Mouse (Mus musculus) intestine, postnatal 0 days (tissue): Measurements from ENCODE around the gene Tas2r144. TPM values are rescaled to one million over a fixed set of nuclear protein-coding genes. Genes with fewer than 3 reads are reported as not detected.
A peak's percentile ranks its signal among the peaks of the same experiment; 100 is the strongest.

Source experiments
- ATAC-seq: fragments of 200-750 bp; cut with Nextera tagmentation; 2 replicates; pipeline ENCODE4 v1.8.0; 2017; ENCODE audit warnings: mild to moderate bottlenecking, moderate TSS enrichment, moderate library complexity
- H3K27ac ChIP-seq: fragments of 300-500 bp; sonication (generic); 2 replicates; pipeline ENCODE4 v1.5.1; 2014; ENCODE audit warnings: mild to moderate bottlenecking, low read depth, low read length, moderate library complexity
- H3K27me3 ChIP-seq: fragments of 300-500 bp; sonication (generic); replicated peaks from 2 replicates; pipeline ENCODE4 v1.6.1; 2014; ENCODE audit warnings: low read length, mixed read lengths; ENCODE audit not compliant: control insufficient read depth, insufficient read depth
- H3K36me3 ChIP-seq: fragments of 300-500 bp; sonication (generic); 2 replicates; pipeline ENCODE4 v1.6.1; 2014; ENCODE audit warnings: mild to moderate bottlenecking, moderate library complexity; ENCODE audit not compliant: control insufficient read depth, insufficient read depth
- H3K4me1 ChIP-seq: fragments of 300-500 bp; sonication (generic); replicated peaks from 2 replicates; pipeline ENCODE4 v1.6.1; 2014; ENCODE audit warnings: antibody characterized with exemption, low read length, mixed read lengths; ENCODE audit not compliant: control insufficient read depth, insufficient read depth
- H3K4me2 ChIP-seq: fragments of 300-500 bp; sonication (generic); replicated peaks from 2 replicates; pipeline ENCODE4 v1.6.1; 2014; ENCODE audit warnings: low read depth, mild to moderate bottlenecking, moderate library complexity
- H3K4me3 ChIP-seq: fragments of 300-500 bp; sonication (generic); 2 replicates; pipeline ENCODE4 v1.5.1; 2014; ENCODE audit warnings: low read depth, low read length
- H3K9ac ChIP-seq: fragments of 300-500 bp; sonication (generic); 2 replicates; pipeline ENCODE4 v1.6.1; 2014; ENCODE audit warnings: mild to moderate bottlenecking, low read depth, low read length
- H3K9me3 ChIP-seq: fragments of 300-500 bp; sonication (generic); 2 replicates; pipeline ENCODE4 v1.6.1; 2016; ENCODE audit warnings: mixed run types; ENCODE audit not compliant: control insufficient read depth
- CTCF ChIP-seq: sonication (generic); IDR thresholded peaks from 2 replicates; pipeline ENCODE4 v1.5.1; 2016; ENCODE audit warnings: low read depth, mild to moderate bottlenecking, control low read depth, antibody characterized with exemption, moderate library complexity
- WGBS: fragments of 180-500 bp; shearing (Covaris S2); extraction: QIAGEN DNeasy Blood & Tissue Kit; methylation state at CpG from one replicate; pipeline ENCODE4 v1.1.7; 2014; 5-methylcytosine and 5-hydroxymethylcytosine counted together
- polyA plus RNA-seq: library from polyadenylated mRNA; unstranded; fragments of >200 nt; fragmentation: Nextera tagmentation; extraction: Ambion mirVana; gene quantifications from 2 replicates; pipeline ENCODE4 v1.2.1, GENCODE M21; 2015

The Tas2r144 gene
- polyA plus RNA-seq, 1 experiment from 2014 or later: not detected

- Histone ChIP-seq H3K36me3 (no peaks in the 10 kb centered on the region), H3K4me3 (no peak overlapping the region), H3K4me2 (no peak overlapping the region), H3K9me3 (no peaks in the 10 kb centered on the region), H3K27me3 (no peaks in the 10 kb centered on the region), H3K4me1 (no peaks in the 10 kb centered on the region; the same call in 1 of the 2 replicates), H3K9ac (no peak overlapping the region), H3K27ac (no peak overlapping the region)
- WGBS: 23% methylated on average over 6 of the region's 6 CpGs
- TF ChIP-seq CTCF: no peak
- ATAC-seq: no peak
Observed at GRCm38 (mm10) chr6:42260430-42260829, 45.3 kb downstream of the Tas2r144 start.

GRCm38 (mm10) chr6:42261524-42262170, 46.5 kb downstream of the Tas2r144 start, which contains the start of gene Tmem139:
Tmem139 (plus strand) TSS chr6:42261970.
- no peaks in the 10 kb centered on the region for H3K36me3 ChIP-seq
- WGBS: 5% methylated on average over 20 of the region's 20 CpGs

GRCm38 (mm10) chr6:42264626-42265312, 49.6 kb downstream of the Tas2r144 start, which contains the start of gene Casp2:
Casp2 (plus strand) TSS chr6:42264985.
- WGBS: under 1% methylated on average over 48 of the region's 51 CpGs
- ATAC-seq: peak; percentile 96
- no peaks in the 10 kb centered on the region for H3K9me3 ChIP-seq

More at GRCm38 (mm10) chr6:42261524-42262170, 46.5 kb downstream of the Tas2r144 start, which contains the start of gene Tmem139:
- no peaks in the 10 kb centered on the region for H3K9me3 ChIP-seq
- H3K27ac ChIP-seq: peak within 1 kb of the TSS; percentile 73
- no peak for TF ChIP-seq CTCF
- peak; percentile 40 for ATAC-seq
- H3K9ac ChIP-seq: peak within 1 kb of the TSS; percentile 45
- H3K4me1 ChIP-seq: no peaks in the 10 kb centered on the region; the same call in 1 of the 2 replicates
- no peaks in the 10 kb centered on the region for H3K27me3 ChIP-seq
- peak within 1 kb of the TSS; percentile 62 for H3K4me2 ChIP-seq
- peak within 1 kb of the TSS; percentile 34 for H3K4me3 ChIP-seq

More at GRCm38 (mm10) chr6:42264626-42265312, 49.6 kb downstream of the Tas2r144 start, which contains the start of gene Casp2:
- H3K27me3 ChIP-seq: no peaks in the 10 kb centered on the region
- H3K4me2 ChIP-seq: peak within 1 kb of the TSS; percentile 72
- peak within 1 kb of the TSS; percentile 92 for H3K27ac ChIP-seq
- no peaks in the 10 kb centered on the region for H3K4me1 ChIP-seq
- H3K36me3 ChIP-seq: peaks cover 21% of the 10 kb centered on the region
- H3K4me3 ChIP-seq: peak within 1 kb of the TSS; percentile 66
- peak; percentile 98 for TF ChIP-seq CTCF
- H3K9ac ChIP-seq: peak within 1 kb of the TSS; percentile 73

Other genes with a start within 250 kb of the Tas2r144 start
- gene Sval3, start 247.2 kb upstream of the Tas2r144 start, polyA plus RNA-seq: not detected in 2 replicates
- gene Sva, start 176.9 kb upstream of the Tas2r144 start, polyA plus RNA-seq: not detected in 2 replicates
- gene Tas2r139, start 74.4 kb upstream of the Tas2r144 start, polyA plus RNA-seq: not detected in 2 replicates
- 20.5 and 22.6 TPM in 2 replicates for gene Gstk1, start 30.6 kb downstream of the Tas2r144 start, polyA plus RNA-seq
- 29.7 and 32.4 TPM in 2 replicates for gene Tmem139, start 46.6 kb downstream of the Tas2r144 start, polyA plus RNA-seq
- gene Casp2, start 49.7 kb downstream of the Tas2r144 start, polyA plus RNA-seq: 13.0 and 13.4 TPM in 2 replicates
- 0.12 and 0.18 TPM in 2 replicates for gene Clcn1, start 71.4 kb downstream of the Tas2r144 start, polyA plus RNA-seq
- gene Fam131b, start 109.3 kb downstream of the Tas2r144 start, polyA plus RNA-seq: 0.05 and 0.12 TPM in 2 replicates
- gene Zyx, start 134.3 kb downstream of the Tas2r144 start, polyA plus RNA-seq: 50.9 and 54.8 TPM in 2 replicates
- 13.3 and 13.7 TPM in 2 replicates for gene Epha1, start 157.9 kb downstream of the Tas2r144 start, polyA plus RNA-seq
- not detected in 2 replicates for gene Tas2r143, start 184.9 kb downstream of the Tas2r144 start, polyA plus RNA-seq
- not detected in 2 replicates for gene Tas2r135, start 190.1 kb downstream of the Tas2r144 start, polyA plus RNA-seq
- not detected in 2 replicates for gene Tas2r126, start 219.2 kb downstream of the Tas2r144 start, polyA plus RNA-seq
- not detected in 2 replicates for gene Olfr458, start 249.9 kb downstream of the Tas2r144 start, polyA plus RNA-seq